Mouse (Mus musculus) hindbrain, embryonic 11.5 days (tissue): Measurements from ENCODE around the gene Mtmr4. TPM values are rescaled to one million over a fixed set of nuclear protein-coding genes. Genes with fewer than 3 reads are reported as not detected.

Source experiments
- ATAC-seq: fragments of 200-750 bp; cut with Nextera tagmentation; 2 replicates; pipeline ENCODE4 v1.8.0; 2017; ENCODE audit warnings: mild to moderate bottlenecking, moderate TSS enrichment, moderate library complexity; ENCODE audit not compliant: low FRiP score
- DNase-seq: peaks from one replicate; pipeline ENCODE4 v3.0.0-alpha.2; 2015; ENCODE audit warnings: low spot score
- H3K27ac ChIP-seq: fragments of 300-500 bp; sonication (generic); 2 replicates; pipeline ENCODE4 v1.5.1; 2014; ENCODE audit warnings: mild to moderate bottlenecking, low read depth, low read length
- H3K27me3 ChIP-seq: fragments of 300-500 bp; sonication (generic); 2 replicates; pipeline ENCODE4 v1.6.1; 2014; ENCODE audit warnings: mild to moderate bottlenecking, low read length, moderate library complexity, mixed read lengths; ENCODE audit not compliant: control insufficient read depth, insufficient read depth
- H3K36me3 ChIP-seq: fragments of 300-500 bp; sonication (generic); 2 replicates; pipeline ENCODE4 v1.6.1; 2014; ENCODE audit warnings: mild to moderate bottlenecking, low read length, moderate library complexity, mixed read lengths; ENCODE audit not compliant: control insufficient read depth, insufficient read depth
- H3K4me1 ChIP-seq: fragments of 300-500 bp; sonication (generic); replicated peaks from 2 replicates; pipeline ENCODE4 v1.6.1; 2014; ENCODE audit warnings: low read length, mixed read lengths; ENCODE audit not compliant: control insufficient read depth, insufficient read depth
- H3K4me2 ChIP-seq: fragments of 300-500 bp; sonication (generic); replicated peaks from 2 replicates; pipeline ENCODE4 v1.6.1; 2014; ENCODE audit warnings: mild to moderate bottlenecking, low read depth, low read length
- H3K4me3 ChIP-seq: fragments of 300-500 bp; sonication (generic); 2 replicates; pipeline ENCODE4 v1.5.1; 2014; ENCODE audit warnings: low read depth, low read length
- H3K9ac ChIP-seq: fragments of 300-500 bp; sonication (generic); 2 replicates; pipeline ENCODE4 v1.6.1; 2014; ENCODE audit warnings: low read depth, low read length
- H3K9me3 ChIP-seq: fragments of 300-500 bp; sonication (generic); 2 replicates; pipeline ENCODE4 v1.6.1; 2016; ENCODE audit warnings: low read length; ENCODE audit not compliant: control insufficient read depth
- WGBS: fragments of 180-500 bp; shearing (Covaris S2); extraction: QIAGEN DNeasy Blood & Tissue Kit; methylation state at CpG from one replicate; pipeline ENCODE4 v1.1.7; 2014; 5-methylcytosine and 5-hydroxymethylcytosine counted together
- polyA plus RNA-seq: library from polyadenylated mRNA; unstranded; fragments of >200 nt; fragmentation: Nextera tagmentation; extraction: Ambion mirVana; gene quantifications from 2 replicates; pipeline ENCODE4 v1.2.1, GENCODE M21; 2014

Gene Mtmr4
- polyA plus RNA-seq, 1 experiment from 2014 or later: 63.2 TPM

GRCm38 (mm10) chr11:87587211-87587874 is 4.6 kb upstream of the Mtmr4 start:
- DNase-seq (no peak), ATAC-seq (no peak)
- H3K9me3 ChIP-seq: no peaks in the 10 kb centered on the region
- no peak overlapping the region for H3K27ac ChIP-seq
- no peaks in the 10 kb centered on the region for H3K4me1 ChIP-seq
- H3K36me3 ChIP-seq: no peaks in the 10 kb centered on the region
- 93% methylated on average over 5 of the region's 5 CpGs for WGBS
- H3K4me2 ChIP-seq: no peak overlapping the region
- H3K27me3 ChIP-seq: no peaks in the 10 kb centered on the region
- H3K9ac ChIP-seq: no peak overlapping the region
- H3K4me3 ChIP-seq: no peak overlapping the region

GRCm38 (mm10) chr11:87589605-87590004 is 2.4 kb upstream of the Mtmr4 start:
- Histone ChIP-seq H3K4me3 (no peak overlapping the region), H3K36me3 (no peaks in the 10 kb centered on the region), H3K9ac (no peak overlapping the region), H3K27me3 (no peaks in the 10 kb centered on the region), H3K4me1 (peaks cover 8% of the 10 kb centered on the region; the same call in 1 of the 2 replicates), H3K4me2 (no peak overlapping the region), H3K27ac (no peak overlapping the region), H3K9me3 (no peaks in the 10 kb centered on the region)
- 91% methylated on average over 8 of the region's 8 CpGs for WGBS
- ATAC-seq (no peak), DNase-seq (no peak)

GRCm38 (mm10) chr11:87590841-87591525 is 979 bp upstream of the Mtmr4 start:
- H3K4me2 ChIP-seq: peak overlapping the region; percentile 56
- DNase-seq (peak; percentile 50), ATAC-seq (no peak)

GRCm38 (mm10) chr11:87592354-87592695 is 363 bp downstream of the Mtmr4 start:
- Histone ChIP-seq H3K4me1 (peaks cover 8% of the 10 kb centered on the region), H3K27ac (peak overlapping the region; percentile 74), H3K36me3 (peaks cover 4% of the 10 kb centered on the region; the same call in 1 of the 2 replicates), H3K9me3 (no peaks in the 10 kb centered on the region), H3K4me2 (peak overlapping the region; percentile 56), H3K4me3 (peak overlapping the region; percentile 71), H3K27me3 (no peaks in the 10 kb centered on the region), H3K9ac (peak overlapping the region; percentile 69)
- DNase-seq (peak; percentile 52), ATAC-seq (no peak; the same call in 1 of the 2 replicates)
- 0% methylated on average over 14 of the region's 15 CpGs for WGBS

More at GRCm38 (mm10) chr11:87590841-87591525, 979 bp upstream of the Mtmr4 start:
- Histone ChIP-seq H3K4me3 (peak overlapping the region; percentile 55), H3K36me3 (no peaks in the 10 kb centered on the region), H3K9ac (peak overlapping the region; percentile 63), H3K9me3 (no peaks in the 10 kb centered on the region), H3K27me3 (no peaks in the 10 kb centered on the region), H3K27ac (peak overlapping the region; percentile 70), H3K4me1 (peaks cover 8% of the 10 kb centered on the region)
- WGBS: 3% methylated on average over 25 of the region's 25 CpGs

GRCm38 (mm10) chr11:87592713-87593598 is 994 bp downstream of the Mtmr4 start:
- ATAC-seq (no peak), DNase-seq (no peak)
- H3K36me3 ChIP-seq: peaks cover 8% of the 10 kb centered on the region; the same call in 1 of the 2 replicates
- H3K9me3 ChIP-seq: no peaks in the 10 kb centered on the region
- H3K27me3 ChIP-seq: no peaks in the 10 kb centered on the region
- H3K4me1 ChIP-seq: peaks cover 8% of the 10 kb centered on the region
- H3K9ac ChIP-seq: peak overlapping the region; percentile 69
- H3K4me3 ChIP-seq: peak overlapping the region; percentile 71
- WGBS: 38% methylated on average over 13 of the region's 13 CpGs
- H3K27ac ChIP-seq: peak overlapping the region; percentile 74
- H3K4me2 ChIP-seq: peak overlapping the region; percentile 56

GRCm38 (mm10) chr11:87595327-87595841 is 3.4 kb downstream of the Mtmr4 start:
- Histone ChIP-seq H3K4me1 (peaks cover 8% of the 10 kb centered on the region), H3K27ac (peak overlapping the region; percentile 78), H3K27me3 (no peaks in the 10 kb centered on the region), H3K4me2 (peak overlapping the region; percentile 86), H3K36me3 (peaks cover 22% of the 10 kb centered on the region), H3K9me3 (no peaks in the 10 kb centered on the region), H3K9ac (peak overlapping the region; percentile 96), H3K4me3 (peak overlapping the region; percentile 71)
- ATAC-seq (peak; percentile 57), DNase-seq (peak; percentile 87)
- under 1% methylated on average over 28 of the region's 37 CpGs for WGBS

GRCm38 (mm10) chr11:87595976-87596375 is 4.0 kb downstream of the Mtmr4 start:
- peaks cover 26% of the 10 kb centered on the region for H3K36me3 ChIP-seq
- no peaks in the 10 kb centered on the region for H3K27me3 ChIP-seq
- peak overlapping the region; percentile 78 for H3K27ac ChIP-seq
- ATAC-seq (no peak), DNase-seq (peak; percentile 51)
- peak overlapping the region; percentile 71 for H3K4me3 ChIP-seq
- peak overlapping the region; percentile 86 for H3K4me2 ChIP-seq
- peaks cover 8% of the 10 kb centered on the region for H3K4me1 ChIP-seq
- no peaks in the 10 kb centered on the region for H3K9me3 ChIP-seq
- H3K9ac ChIP-seq: peak overlapping the region; percentile 96
- 12% methylated on average over 7 of the region's 7 CpGs for WGBS

- peaks cover 29% of the 10 kb centered on the region for H3K36me3 ChIP-seq
- no peaks in the 10 kb centered on the region for H3K27me3 ChIP-seq
- H3K4me3 ChIP-seq: peak overlapping the region; percentile 71
- 47% methylated on average over 2 of the region's 2 CpGs for WGBS
- peak; percentile 39 for DNase-seq
- H3K4me2 ChIP-seq: peak overlapping the region; percentile 86
- ATAC-seq: no peak
- no peaks in the 10 kb centered on the region for H3K9me3 ChIP-seq
- H3K9ac ChIP-seq: peak overlapping the region; percentile 96
- H3K27ac ChIP-seq: peak overlapping the region; percentile 78; the same call in 1 of the 2 replicates
- H3K4me1 ChIP-seq: peaks cover 8% of the 10 kb centered on the region
These were observed 4.5 kb downstream of the Mtmr4 start for GRCm38 (mm10) chr11:87596492-87596891.
